Mouse (Mus musculus) liver, postnatal 0 days (tissue): ENCODE measurements at regions not wholly inside any gene's neighbourhood (a gene's known extent, or its start where the extent isn't known, plus 50 kb on each side); places are given as distances from the start of the nearest gene placed in this dataset.
A peak's percentile ranks its signal among the peaks of the same experiment; 100 is the strongest.

Experiments used
- ATAC-seq: fragments of 200-750 bp; cut with Nextera tagmentation; 2 replicates; pipeline ENCODE4 v1.8.0; 2017; ENCODE audit warnings: mild to moderate bottlenecking, moderate library complexity
- DNase-seq: peaks from one replicate; pipeline ENCODE4 v3.0.0-alpha.2; 2016
- H3K27ac ChIP-seq: fragments of 300-500 bp; sonication (generic); 2 replicates; pipeline ENCODE4 v1.5.1; 2014; ENCODE audit warnings: antibody characterized with exemption, moderate library complexity, mild to moderate bottlenecking, low read depth
- H3K27me3 ChIP-seq: fragments of 300-500 bp; sonication (generic); 2 replicates; pipeline ENCODE4 v1.6.1; 2014; ENCODE audit warnings: low read length, control low read depth, mixed read lengths; ENCODE audit not compliant: insufficient read depth
- H3K36me3 ChIP-seq: fragments of 300-500 bp; sonication (generic); replicated peaks from 2 replicates; pipeline ENCODE4 v1.6.1; 2014; ENCODE audit warnings: mild to moderate bottlenecking, control low read depth, low read length, moderate library complexity, mixed read lengths; ENCODE audit not compliant: insufficient read depth
- H3K4me1 ChIP-seq: fragments of 300-500 bp; sonication (generic); 2 replicates; pipeline ENCODE4 v1.6.1; 2014; ENCODE audit warnings: antibody characterized with exemption, mild to moderate bottlenecking, control low read depth; ENCODE audit not compliant: insufficient read depth
- H3K4me2 ChIP-seq: fragments of 300-500 bp; sonication (generic); 2 replicates; pipeline ENCODE4 v1.6.1; 2014; ENCODE audit warnings: low read depth, mild to moderate bottlenecking, low read length, moderate library complexity, mixed read lengths
- H3K4me3 ChIP-seq: fragments of 300-500 bp; sonication (generic); 2 replicates; pipeline ENCODE4 v1.5.1; 2014; ENCODE audit warnings: low read depth, low read length
- H3K9ac ChIP-seq: fragments of 300-500 bp; sonication (generic); replicated peaks from 2 replicates; pipeline ENCODE4 v1.6.1; 2014; ENCODE audit warnings: mild to moderate bottlenecking, moderate library complexity
- H3K9me3 ChIP-seq: fragments of 300-500 bp; sonication (generic); 2 replicates; pipeline ENCODE4 v1.6.1; 2016; ENCODE audit warnings: mild to moderate bottlenecking, control low read depth, low read length, mixed read lengths
- CTCF ChIP-seq: sonication (generic); IDR thresholded peaks from 2 replicates; pipeline ENCODE4 v1.5.1; 2016; ENCODE audit warnings: antibody characterized with exemption, low read depth
- EP300 ChIP-seq: IDR thresholded peaks from 2 replicates; pipeline ENCODE4 v1.6.1; 2016; ENCODE audit warnings: antibody characterized with exemption, low read depth, mild to moderate bottlenecking
- WGBS: fragments of 180-500 bp; shearing (Covaris S2); extraction: QIAGEN DNeasy Blood & Tissue Kit; methylation state at CpG from one replicate; pipeline ENCODE4 v1.1.7; 2014; ENCODE audit not compliant: insufficient replicate concordance; 5-methylcytosine and 5-hydroxymethylcytosine counted together

DNA sequence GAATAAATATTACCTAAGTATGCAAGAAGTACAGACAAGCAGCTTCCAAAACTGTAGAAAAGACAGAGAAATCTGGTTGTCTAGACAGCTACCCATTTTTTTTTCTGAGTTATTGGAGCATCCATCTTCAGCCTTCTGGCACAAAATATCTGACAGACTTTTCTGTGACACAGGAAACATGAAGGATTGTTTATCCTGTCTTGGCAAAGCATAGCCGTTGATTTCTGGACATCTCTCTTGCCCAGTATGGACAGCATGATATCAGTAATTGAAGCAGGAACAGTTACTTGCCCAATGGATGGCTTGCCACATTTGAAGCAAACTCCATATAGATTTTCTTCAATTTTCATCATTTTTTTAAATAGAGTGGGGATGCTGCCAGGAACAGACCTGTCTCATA is 96.1 kb upstream of the Naaladl2 start:
- Histone ChIP-seq H3K27ac (no peak overlapping the region), H3K27me3 (no peaks in the 10 kb centered on the region), H3K36me3 (no peaks in the 10 kb centered on the region), H3K4me3 (no peak overlapping the region), H3K9me3 (no peaks in the 10 kb centered on the region), H3K4me1 (no peaks in the 10 kb centered on the region), H3K9ac (no peak overlapping the region), H3K4me2 (no peak overlapping the region)
- ATAC-seq (no peak), DNase-seq (no peak)
- TF ChIP-seq EP300 (no peak), CTCF (no peak)
- 72% methylated on average over 1 of the region's 1 CpGs for WGBS

DNA sequence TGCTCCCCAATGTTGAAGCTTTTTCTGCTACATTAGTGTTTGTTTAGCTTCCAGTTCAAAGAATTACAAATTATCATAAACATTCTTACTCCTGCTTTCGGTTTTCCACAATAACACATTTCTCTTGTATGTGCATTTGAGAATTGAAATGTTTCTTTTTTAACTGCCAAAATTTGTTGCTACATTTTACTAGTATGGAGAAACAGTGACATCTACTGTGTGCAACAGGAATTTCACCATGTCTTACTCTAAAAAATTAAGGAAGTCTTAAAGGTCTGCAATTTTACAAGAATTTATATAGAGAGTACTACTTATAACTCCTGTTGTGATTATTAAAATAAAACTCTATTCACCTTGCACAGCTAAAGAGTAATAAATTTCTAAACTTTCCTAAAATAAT is 76.5 kb upstream of the Naaladl2 start:
- Histone ChIP-seq H3K9ac (no peak overlapping the region), H3K4me2 (no peak overlapping the region), H3K4me1 (no peaks in the 10 kb centered on the region), H3K4me3 (no peak overlapping the region), H3K9me3 (no peaks in the 10 kb centered on the region), H3K36me3 (no peaks in the 10 kb centered on the region), H3K27me3 (no peaks in the 10 kb centered on the region), H3K27ac (no peak overlapping the region)
- WGBS = 58% methylated on average over 1 of the region's 1 CpGs
- no peak for ATAC-seq
- DNase-seq = no peak
- TF ChIP-seq CTCF (peak; percentile 45), EP300 (no peak)

DNA sequence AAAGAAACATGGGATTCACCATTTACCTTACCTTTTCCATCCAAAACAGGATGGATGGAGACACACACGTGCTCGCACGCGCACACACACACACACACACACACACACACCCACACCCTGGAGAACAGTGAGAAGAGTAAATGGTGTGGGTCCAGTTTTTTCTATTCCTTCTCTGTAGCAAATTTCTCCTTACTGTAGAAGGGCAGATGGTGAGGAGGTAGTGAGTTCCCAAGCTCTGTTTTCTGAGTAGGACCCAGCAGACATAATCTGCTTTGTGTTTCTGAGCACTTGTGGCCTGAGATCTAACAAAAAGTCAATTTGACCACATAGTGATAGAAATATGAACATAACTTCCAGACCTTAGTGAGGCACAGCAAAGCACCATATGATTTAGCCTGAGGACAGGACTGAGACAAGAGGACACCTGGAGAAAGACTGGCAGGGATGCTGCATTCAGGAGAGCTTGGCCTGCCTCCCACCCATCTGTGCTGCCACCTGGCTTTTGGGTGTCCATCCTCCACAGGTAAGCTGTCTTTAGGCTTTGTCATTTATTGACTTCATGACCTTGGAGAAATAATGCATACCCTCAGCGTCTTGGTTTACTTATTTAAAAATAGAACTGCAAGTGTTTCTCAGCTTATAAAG is 64.1 kb upstream of the Naaladl2 start:
- H3K27me3 ChIP-seq = no peaks in the 10 kb centered on the region
- no peaks in the 10 kb centered on the region for H3K4me1 ChIP-seq
- no peaks in the 10 kb centered on the region for H3K36me3 ChIP-seq
- 81% methylated on average over 5 of the region's 5 CpGs for WGBS
- no peak for DNase-seq
- H3K4me3 ChIP-seq = no peak overlapping the region
- ATAC-seq = no peak
- H3K27ac ChIP-seq = no peak overlapping the region
- no peak overlapping the region for H3K9ac ChIP-seq
- TF ChIP-seq CTCF = no peak
- no peak for TF ChIP-seq EP300
- H3K9me3 ChIP-seq = no peaks in the 10 kb centered on the region
- no peak overlapping the region for H3K4me2 ChIP-seq
